Mouse (Mus musculus) liver, adult 2 months (tissue): ENCODE measurements around the gene Zbtb46.

Experiments used
- CTCF ChIP-seq: fragments of 200-500 bp; IDR thresholded peaks from 2 replicates; pipeline ENCODE4 v1.5.1; 2011; ENCODE audit warnings: low read depth, low read length, control low read depth
- POLR2A ChIP-seq: fragments of 200-500 bp; IDR thresholded peaks from 2 replicates; pipeline ENCODE4 v1.6.1; 2011; ENCODE audit warnings: low read length, control low read depth; ENCODE audit not compliant: insufficient read depth; ENCODE audit errors: extremely low read depth

DNA sequence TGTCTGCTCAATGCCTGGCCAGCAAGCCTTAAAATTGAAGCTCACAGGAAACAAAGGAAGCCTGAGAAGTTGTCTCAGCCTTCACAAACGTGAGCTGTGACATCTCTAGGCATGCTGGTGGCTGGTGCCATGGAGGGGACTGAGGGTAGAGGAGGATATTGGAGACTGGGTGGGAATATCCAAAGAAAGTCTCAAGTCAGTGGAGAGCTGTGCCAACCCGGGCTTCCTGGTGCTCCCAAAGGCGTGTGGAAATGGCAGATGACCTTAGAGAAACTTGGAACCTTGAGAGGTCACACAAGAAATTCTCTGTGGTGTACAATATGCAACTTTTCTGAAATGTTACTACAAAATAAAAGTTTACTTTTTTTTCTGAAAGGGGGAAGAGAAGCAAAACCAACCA, 6.2 kb upstream of the Zbtb46 start:
- TF ChIP-seq CTCF (no peak), POLR2A (no peak)
